9 mouse cellular contexts compared by ENCODE assay signal in genomic region chr9:109862397-109863044, GRCm38 (mm10). TPM values are rescaled to one million over a fixed set of nuclear protein-coding genes. Genes with fewer than 3 reads are reported as not detected.
DNase-seq lines count a peak whose midpoint lies in the region; ATAC-seq and TF ChIP-seq lines count a peak whose summit lies in the region.
"Had no signal": no experiment of that assay in that cellular context is flagged by ENCODE, and none has a peak within 500 bp of the region (broad histone marks: within the 10 kb centered on the region; RNA-seq: fewer than 3 reads in every experiment).

No protein-coding gene starts in this region.

- peak; percentile 49; the same call in 1 of the 2 replicates for ATAC-seq in cerebellum, adult (ENCODE audit: insufficient number of reproducible peaks, low FRiP score, low TSS enrichment)
- peak; percentile 45 for ATAC-seq in forebrain, embryonic 13.5 days
- peak; percentile 76 for ATAC-seq in neutrophil, adult 5-6 weeks (ENCODE audit: extremely low read depth, insufficient number of reproducible peaks, low FRiP score, poor library complexity, severe bottlenecking)

- peak; percentile 79 to 89 for DNase-seq in heart, postnatal 10 days
- peak; percentile 92 to 93 for DNase-seq in kidney, postnatal 4 days
- peak; percentile 73 for DNase-seq in lung, adult 2 months
- peak; percentile 46 to 47 for DNase-seq in thymus, adult 18-20 months

- intact Hi-C loops in heart, postnatal 10 days (cut with DNase I) = loop anchor here (2.0 to 5.0 kb wide), 3 partner anchors 178 to 860 kb away; no protein-coding TSS in a partner anchor

- 18% methylated on average over 20 of the region's 20 CpGs for WGBS in forebrain, embryonic 13.5 days
- WGBS in lung, adult 2 months = 10% methylated on average over 20 of the region's 20 CpGs

- TF ChIP-seq EP300 in ES-Bruce4 (IDR thresholded peaks at IDR 0.05; ENCODE audit: insufficient read depth, low read depth, low read length) = no peak

- no peak overlapping the region for H3K4me3 ChIP-seq in ES-Bruce4 (ENCODE audit: low read depth, low read length)
- no peak overlapping the region for H3K4me3 ChIP-seq in forebrain, embryonic 13.5 days
- no peak overlapping the region for H3K4me3 ChIP-seq in lung, adult 2 months (replicated peaks; ENCODE audit: extremely low read depth, low read depth, low read length)

- H3K9me3 ChIP-seq in ES-Bruce4 (replicated peaks; ENCODE audit: control insufficient read depth, insufficient read depth, low read length, poor library complexity, severe bottlenecking) = no peaks in the 10 kb centered on the region
- no peaks in the 10 kb centered on the region for H3K9me3 ChIP-seq in forebrain, embryonic 13.5 days (replicated peaks)

- no peak overlapping the region for H3K27ac ChIP-seq in ES-Bruce4 (ENCODE audit: insufficient read depth, low read length)
- no peak overlapping the region for H3K27ac ChIP-seq in forebrain, embryonic 13.5 days
- H3K27ac ChIP-seq: macrophage had no signal

- H3K4me2 ChIP-seq in forebrain, embryonic 13.5 days = peak overlapping the region; percentile 39

- no peak for TF ChIP-seq POLR2A in ES-Bruce4 (IDR thresholded peaks at IDR 0.05; ENCODE audit: insufficient read depth, low read length)
- TF ChIP-seq POLR2A in lung, adult 2 months (IDR thresholded peaks at IDR 0.05; ENCODE audit: borderline replicate concordance, extremely low read depth, low read depth, low read length) = no peak

- H3K9ac ChIP-seq in ES-Bruce4 (ENCODE audit: low read depth, poor library complexity, severe bottlenecking) = no peak overlapping the region
- H3K9ac ChIP-seq in forebrain, embryonic 13.5 days = no peak overlapping the region

- TF ChIP-seq CTCF in ES-Bruce4 (IDR thresholded peaks at IDR 0.05; ENCODE audit: low read depth, low read length) = peak; percentile 96
- TF ChIP-seq CTCF in lung, adult 2 months (IDR thresholded peaks at IDR 0.05; ENCODE audit: insufficient read depth, low read length) = peak; percentile 88

- no peaks in the 10 kb centered on the region for H3K27me3 ChIP-seq in ES-Bruce4 (ENCODE audit: control insufficient read depth, insufficient read depth, low read length, poor library complexity, severe bottlenecking)
- H3K27me3 ChIP-seq in forebrain, embryonic 13.5 days = 0 out of 2 replicates have a peak, but pooled peaks cover 2% of the 10 kb centered on the region

- peaks cover 5% of the 10 kb centered on the region for H3K4me1 ChIP-seq in ES-Bruce4 (ENCODE audit: control insufficient read depth, insufficient read depth, low read length)
- H3K4me1 ChIP-seq in forebrain, embryonic 13.5 days = no peaks in the 10 kb centered on the region
- H3K4me1 ChIP-seq in lung, adult 2 months (ENCODE audit: control insufficient read depth, insufficient read depth, low read length) = no peaks in the 10 kb centered on the region

- H3K36me3 ChIP-seq in ES-Bruce4 (ENCODE audit: control insufficient read depth, insufficient read depth, low read length, poor library complexity, severe bottlenecking) = no peaks in the 10 kb centered on the region
- H3K36me3 ChIP-seq in forebrain, embryonic 13.5 days (ENCODE audit: poor library complexity, severe bottlenecking) = no peaks in the 10 kb centered on the region

RNA-seq across cellular contexts. Expression of gene Cdc25a, which starts 12.9 kb away (rescaled TPM):
- polyA plus RNA-seq in ES-Bruce4 (2011; ENCODE audit: insufficient read depth, insufficient read length, low read depth, missing spikeins) = 74.3 and 75.6 TPM in 2 replicates
- polyA plus RNA-seq in forebrain, embryonic 13.5 days (2015; fragmentation: Nextera tagmentation; extraction: Ambion mirVana) = 26.1 and 28.5 TPM in 2 replicates
- total RNA-seq in heart, postnatal 10 days (2021) = 1 to 10 TPM; 7.1 to 9.4 TPM
- 3.3 and 3.7 TPM in 2 replicates for polyA plus RNA-seq in lung, adult 2 months (2012; rRNA removed)
- 7.9 and 10.2 TPM in 2 replicates for total RNA-seq in neutrophil, adult 5-6 weeks (2017)

RNA-seq across cellular contexts. Expression of gene Camp, which starts 13.1 kb away (rescaled TPM):
- not detected in 2 replicates for polyA plus RNA-seq in ES-Bruce4 (2011; ENCODE audit: insufficient read depth, insufficient read length, low read depth, missing spikeins)
- 0.33 and 0.45 TPM in 2 replicates for polyA plus RNA-seq in forebrain, embryonic 13.5 days (2015; fragmentation: Nextera tagmentation; extraction: Ambion mirVana)
- under 1 TPM; 0.36 to 0.60 TPM for total RNA-seq in heart, postnatal 10 days (2021)
- polyA plus RNA-seq in lung, adult 2 months (2012; rRNA removed) = 0.17 and 3.1 TPM in 2 replicates
- total RNA-seq in neutrophil, adult 5-6 weeks (2017) = 3.6 and 5.2 TPM in 2 replicates

RNA-seq across cellular contexts. Expression of gene Nme6, which starts 30.0 kb away (rescaled TPM):
- polyA plus RNA-seq in ES-Bruce4 (2011; ENCODE audit: insufficient read depth, insufficient read length, low read depth, missing spikeins) = 41.2 and 44.7 TPM in 2 replicates
- polyA plus RNA-seq in forebrain, embryonic 13.5 days (2015; fragmentation: Nextera tagmentation; extraction: Ambion mirVana) = 76.4 and 80.2 TPM in 2 replicates
- total RNA-seq in heart, postnatal 10 days (2021) = 10 to 100 TPM; 15.1 to 18.4 TPM
- polyA plus RNA-seq in lung, adult 2 months (2012; rRNA removed) = 11.5 and 18.0 TPM in 2 replicates
- 6.5 and 9.3 TPM in 2 replicates for total RNA-seq in neutrophil, adult 5-6 weeks (2017)

RNA-seq across cellular contexts. Expression of gene Spink8, which starts 50.4 kb away (rescaled TPM):
- not detected in 2 replicates for polyA plus RNA-seq in ES-Bruce4 (2011; ENCODE audit: insufficient read depth, insufficient read length, low read depth, missing spikeins)
- not detected in 2 replicates for polyA plus RNA-seq in forebrain, embryonic 13.5 days (2015; fragmentation: Nextera tagmentation; extraction: Ambion mirVana)
- not detected for total RNA-seq in heart, postnatal 10 days (2021)
- not detected in 2 replicates for polyA plus RNA-seq in lung, adult 2 months (2012; rRNA removed)
- total RNA-seq in neutrophil, adult 5-6 weeks (2017) = not detected in 2 replicates
- polyA plus RNA-seq: macrophage had no signal
